Mouse (Mus musculus) ovary, postnatal 10 days (tissue): ENCODE data around the gene Tcea2.

Source experiments
- DNase-seq: peaks from one replicate; pipeline ENCODE4 v3.0.0; 2022; ENCODE audit warnings: low spot score

Tcea2 gene

DNA sequence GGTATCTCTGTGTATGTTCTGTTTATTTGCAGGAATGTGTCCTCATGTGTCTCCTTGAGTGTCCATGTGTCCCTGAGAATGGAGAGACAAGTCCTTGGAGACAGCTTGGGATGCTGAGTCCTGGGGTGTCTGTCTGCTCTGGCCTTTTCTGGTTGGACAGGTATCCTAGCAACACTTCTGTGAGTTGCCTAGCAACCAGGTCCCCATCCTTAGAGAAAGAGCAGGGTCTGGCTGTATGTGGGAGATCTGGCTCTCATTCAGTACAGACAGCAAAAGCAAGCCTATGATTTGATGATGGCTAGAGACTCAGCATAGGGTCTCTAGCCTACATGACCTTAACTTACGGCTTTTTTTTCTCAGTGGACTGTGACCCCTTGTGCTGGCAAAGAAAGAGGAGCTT is 33.6 kb downstream of the Tcea2 start:
- DNase-seq: no peak

GRCm38 (mm10) chr2:181714903-181715326 is 34.8 kb downstream of the Tcea2 start, which contains the start of gene Oprl1:
Gene Oprl1, plus strand, starts transcription at chr2:181715016.
- DNase-seq: no peak

DNA sequence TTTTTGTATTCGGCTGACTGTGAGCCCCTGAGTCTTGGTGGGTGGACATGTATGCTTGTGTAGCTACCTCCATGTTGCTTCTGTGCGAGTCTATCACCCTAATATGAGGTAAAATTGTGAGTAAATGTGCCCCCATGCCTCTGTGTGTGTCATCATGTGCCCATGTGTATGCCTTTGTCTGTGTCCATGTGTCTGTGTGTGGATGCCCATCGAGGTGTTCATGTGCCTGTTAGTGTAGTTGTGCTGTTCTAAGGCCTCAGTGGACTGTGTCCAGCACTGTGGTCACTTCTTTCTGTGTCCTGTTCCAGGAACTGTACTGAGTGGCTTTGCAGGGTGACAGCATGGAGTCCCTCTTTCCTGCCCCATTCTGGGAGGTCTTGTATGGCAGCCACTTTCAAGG is 35.3 kb downstream of the Tcea2 start:
- no peak for DNase-seq

- no peak for DNase-seq
Observed at GRCm38 (mm10) chr2:181716991-181717390, 36.9 kb downstream of the Tcea2 start.

DNA sequence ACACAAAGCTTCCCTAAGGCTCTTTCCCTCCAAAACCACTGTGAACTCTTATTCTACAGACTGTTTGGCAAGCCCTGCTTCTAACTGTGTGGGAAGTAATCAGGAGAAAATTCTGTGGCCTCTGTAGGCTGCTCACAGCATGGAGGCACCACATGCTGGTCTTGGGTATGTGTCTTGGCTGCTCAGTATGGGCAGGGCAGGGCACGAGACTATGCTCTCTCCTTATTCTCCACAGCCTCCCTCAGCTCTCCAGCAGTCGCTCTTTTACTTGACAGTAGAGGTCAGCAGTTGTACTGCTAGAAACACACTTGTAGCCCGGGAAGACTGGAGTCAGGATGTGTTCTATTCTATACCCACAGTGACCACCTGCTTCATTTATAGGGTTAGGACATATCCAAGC is 40.0 kb downstream of the Tcea2 start:
- no peak for DNase-seq

- DNase-seq: no peak
Observed at GRCm38 (mm10) chr2:181721200-181721599, 41.1 kb downstream of the Tcea2 start.

DNA sequence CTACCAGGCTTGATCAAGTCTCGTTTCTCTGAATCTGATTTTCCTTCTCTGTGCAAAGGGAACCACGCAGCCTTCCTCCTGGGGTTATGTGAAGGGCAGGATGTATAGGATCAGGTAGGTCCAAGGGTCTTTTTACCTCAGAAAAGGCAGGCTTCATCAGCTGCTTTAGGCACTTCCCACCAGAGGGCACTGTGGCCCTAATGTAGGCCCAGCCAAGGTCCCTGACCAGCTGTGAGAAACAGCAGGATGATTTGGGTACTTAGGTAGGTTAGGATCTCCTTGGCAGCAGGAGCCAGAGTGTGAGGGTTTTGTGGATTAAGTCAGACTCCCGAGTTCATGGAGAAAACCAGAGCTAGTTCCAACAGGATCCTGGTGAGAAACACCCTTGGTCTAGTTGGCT is 42.1 kb downstream of the Tcea2 start:
- DNase-seq: no peak

GRCm38 (mm10) chr2:181727659-181728262 is 47.7 kb downstream of the Tcea2 start:
- DNase-seq: no peak

- DNase-seq: no peak
Observed at GRCm38 (mm10) chr2:181730051-181730450, 49.9 kb downstream of the Tcea2 start.
